Mouse (Mus musculus) hindbrain, embryonic 13.5 days (tissue): ENCODE measurements around the gene Vpreb2. TPM values are rescaled to one million over a fixed set of nuclear protein-coding genes. Genes with fewer than 3 reads are reported as not detected.

Experiments
- ATAC-seq: fragments of 200-750 bp; cut with Nextera tagmentation; 2 replicates; pipeline ENCODE4 v1.8.0; 2017; ENCODE audit warnings: moderate TSS enrichment; ENCODE audit not compliant: low FRiP score
- H3K27ac ChIP-seq: fragments of 300-500 bp; sonication (generic); 2 replicates; pipeline ENCODE4 v1.5.1; 2015; ENCODE audit warnings: inconsistent platforms, mild to moderate bottlenecking, moderate library complexity
- H3K27me3 ChIP-seq: fragments of 300-500 bp; sonication (generic); 2 replicates; pipeline ENCODE4 v1.6.1; 2015; ENCODE audit warnings: mild to moderate bottlenecking, inconsistent platforms
- H3K36me3 ChIP-seq: fragments of 300-500 bp; sonication (generic); 2 replicates; pipeline ENCODE4 v1.6.1; 2015; ENCODE audit warnings: mild to moderate bottlenecking, inconsistent platforms
- H3K4me1 ChIP-seq: fragments of 300-500 bp; sonication (generic); replicated peaks from 2 replicates; pipeline ENCODE4 v1.6.1; 2015; ENCODE audit warnings: inconsistent platforms
- H3K4me2 ChIP-seq: fragments of 300-500 bp; sonication (generic); 2 replicates; pipeline ENCODE4 v1.6.1; 2015; ENCODE audit warnings: inconsistent platforms, mild to moderate bottlenecking, moderate library complexity
- H3K4me3 ChIP-seq: fragments of 300-500 bp; sonication (generic); 2 replicates; pipeline ENCODE4 v1.5.1; 2015; ENCODE audit warnings: mild to moderate bottlenecking, inconsistent platforms
- H3K9ac ChIP-seq: fragments of 300-500 bp; sonication (generic); 2 replicates; pipeline ENCODE4 v1.6.1; 2015; ENCODE audit warnings: mild to moderate bottlenecking, inconsistent platforms
- H3K9me3 ChIP-seq: fragments of 300-500 bp; sonication (generic); 2 replicates; pipeline ENCODE4 v1.6.1; 2016; ENCODE audit warnings: inconsistent platforms
- WGBS: fragments of 180-500 bp; shearing (Covaris S2); methylation state at CpG from one replicate; pipeline ENCODE4 v1.1.7; 2015; 5-methylcytosine and 5-hydroxymethylcytosine counted together
- polyA plus RNA-seq: library from polyadenylated mRNA; unstranded; fragments of >200 nt; fragmentation: Nextera tagmentation; extraction: Ambion mirVana; gene quantifications from 2 replicates; pipeline ENCODE4 v1.2.1, GENCODE M21; 2015

The Vpreb2 gene
- polyA plus RNA-seq: not detected in 2 replicates

- no peak within 1 kb of the TSS for H3K9ac ChIP-seq
- WGBS: 73% methylated on average over 1 of the region's 1 CpGs
- 0 out of 2 replicates have a peak, but pooled peaks cover 4% of the 10 kb centered on the region for H3K27me3 ChIP-seq
- no peaks in the 10 kb centered on the region for H3K36me3 ChIP-seq
- H3K9me3 ChIP-seq: no peaks in the 10 kb centered on the region
- H3K27ac ChIP-seq: no peak within 1 kb of the TSS
- H3K4me3 ChIP-seq: no peak within 1 kb of the TSS
- H3K4me1 ChIP-seq: no peaks in the 10 kb centered on the region
- no peak for ATAC-seq
- H3K4me2 ChIP-seq: no peak within 1 kb of the TSS
These were observed at the start of gene Vpreb2 for GRCm38 (mm10) chr16:17980128-17980527. Gene Vpreb2, plus strand, starts transcription at chr16:17980428.

- Histone ChIP-seq H3K4me2 (no peak overlapping the region), H3K4me3 (no peak overlapping the region), H3K9me3 (no peaks in the 10 kb centered on the region), H3K4me1 (peaks cover 12% of the 10 kb centered on the region), H3K27ac (no peak overlapping the region), H3K27me3 (peaks cover 25% of the 10 kb centered on the region), H3K9ac (no peak overlapping the region), H3K36me3 (no peaks in the 10 kb centered on the region)
- no peak for ATAC-seq
- 74% methylated on average over 5 of the region's 5 CpGs for WGBS
These were observed 48.2 kb upstream of the Vpreb2 start for GRCm38 (mm10) chr16:17931906-17932460.

- Histone ChIP-seq H3K27ac (no peak overlapping the region), H3K9me3 (no peaks in the 10 kb centered on the region), H3K4me1 (peaks cover 2% of the 10 kb centered on the region; the same call in 1 of the 2 replicates), H3K9ac (no peak overlapping the region), H3K4me2 (no peak overlapping the region), H3K36me3 (no peaks in the 10 kb centered on the region), H3K4me3 (no peak overlapping the region), H3K27me3 (peaks cover 38% of the 10 kb centered on the region)
- ATAC-seq: no peak
- WGBS: 77% methylated on average over 9 of the region's 9 CpGs
These were observed 46.4 kb upstream of the Vpreb2 start for GRCm38 (mm10) chr16:17933594-17934444.

- Histone ChIP-seq H3K4me1 (no peaks in the 10 kb centered on the region), H3K9ac (no peak overlapping the region), H3K27ac (no peak overlapping the region), H3K9me3 (no peaks in the 10 kb centered on the region), H3K4me3 (no peak overlapping the region), H3K36me3 (no peaks in the 10 kb centered on the region), H3K4me2 (no peak overlapping the region), H3K27me3 (peaks cover 38% of the 10 kb centered on the region)
- ATAC-seq: no peak
- 81% methylated on average over 3 of the region's 3 CpGs for WGBS
These were observed 45.8 kb upstream of the Vpreb2 start for GRCm38 (mm10) chr16:17934445-17934910.

- Histone ChIP-seq H3K4me3 (no peak overlapping the region), H3K9me3 (no peaks in the 10 kb centered on the region), H3K9ac (no peak overlapping the region), H3K27me3 (peaks cover 38% of the 10 kb centered on the region), H3K4me2 (no peak overlapping the region), H3K27ac (no peak overlapping the region), H3K36me3 (no peaks in the 10 kb centered on the region), H3K4me1 (no peaks in the 10 kb centered on the region)
- 88% methylated on average over 10 of the region's 10 CpGs for WGBS
- ATAC-seq: no peak
These were observed 43.5 kb upstream of the Vpreb2 start for GRCm38 (mm10) chr16:17936776-17937175.

GRCm38 (mm10) chr16:17938187-17938586 lies 42.0 kb upstream of the Vpreb2 start:
- ATAC-seq: no peak
- no peak overlapping the region for H3K4me3 ChIP-seq
- no peaks in the 10 kb centered on the region for H3K36me3 ChIP-seq
- H3K4me1 ChIP-seq: no peaks in the 10 kb centered on the region
- no peak overlapping the region for H3K9ac ChIP-seq
- peaks cover 38% of the 10 kb centered on the region for H3K27me3 ChIP-seq
- H3K9me3 ChIP-seq: no peaks in the 10 kb centered on the region
- WGBS: 84% methylated on average over 7 of the region's 7 CpGs
- H3K27ac ChIP-seq: no peak overlapping the region
- H3K4me2 ChIP-seq: no peak overlapping the region

GRCm38 (mm10) chr16:17938821-17939220 lies 41.4 kb upstream of the Vpreb2 start:
- peak; percentile 80 for ATAC-seq
- no peak overlapping the region for H3K4me3 ChIP-seq
- H3K4me1 ChIP-seq: no peaks in the 10 kb centered on the region
- peaks cover 32% of the 10 kb centered on the region for H3K27me3 ChIP-seq
- H3K9me3 ChIP-seq: no peaks in the 10 kb centered on the region
- H3K9ac ChIP-seq: peak overlapping the region; percentile 1; the same call in 1 of the 2 replicates
- H3K4me2 ChIP-seq: no peak overlapping the region
- no peak overlapping the region for H3K27ac ChIP-seq
- 12% methylated on average over 7 of the region's 7 CpGs for WGBS
- no peaks in the 10 kb centered on the region for H3K36me3 ChIP-seq

- Histone ChIP-seq H3K4me3 (no peak overlapping the region), H3K4me1 (no peaks in the 10 kb centered on the region), H3K4me2 (no peak overlapping the region), H3K36me3 (no peaks in the 10 kb centered on the region), H3K9ac (peak overlapping the region; percentile 1; the same call in 1 of the 2 replicates), H3K9me3 (no peaks in the 10 kb centered on the region), H3K27me3 (peaks cover 27% of the 10 kb centered on the region), H3K27ac (no peak overlapping the region)
- 54% methylated on average over 9 of the region's 9 CpGs for WGBS
- ATAC-seq: peak; percentile 68; the same call in 1 of the 2 replicates
These were observed 40.9 kb upstream of the Vpreb2 start for GRCm38 (mm10) chr16:17939255-17939751.

GRCm38 (mm10) chr16:17943466-17943865 lies 36.8 kb upstream of the Vpreb2 start:
- Histone ChIP-seq H3K27me3 (0 out of 2 replicates have a peak, but pooled peaks cover 7% of the 10 kb centered on the region), H3K4me1 (no peaks in the 10 kb centered on the region), H3K9ac (no peak overlapping the region), H3K4me2 (no peak overlapping the region), H3K9me3 (no peaks in the 10 kb centered on the region), H3K27ac (no peak overlapping the region), H3K4me3 (no peak overlapping the region), H3K36me3 (no peaks in the 10 kb centered on the region)
- ATAC-seq: no peak
- 76% methylated on average over 8 of the region's 8 CpGs for WGBS

GRCm38 (mm10) chr16:17945081-17945831 lies 35.0 kb upstream of the Vpreb2 start:
- H3K36me3 ChIP-seq: no peaks in the 10 kb centered on the region
- no peak overlapping the region for H3K4me3 ChIP-seq
- ATAC-seq: no peak
- H3K4me2 ChIP-seq: no peak overlapping the region
- H3K9me3 ChIP-seq: no peaks in the 10 kb centered on the region
- H3K4me1 ChIP-seq: peaks cover 14% of the 10 kb centered on the region
- H3K9ac ChIP-seq: no peak overlapping the region
- WGBS: 58% methylated on average over 7 of the region's 7 CpGs
- H3K27me3 ChIP-seq: 0 out of 2 replicates have a peak, but pooled peaks cover 7% of the 10 kb centered on the region
- H3K27ac ChIP-seq: no peak overlapping the region

GRCm38 (mm10) chr16:17949421-17949877 lies 30.8 kb upstream of the Vpreb2 start:
- H3K9me3 ChIP-seq: no peaks in the 10 kb centered on the region
- 0 out of 2 replicates have a peak, but pooled peaks cover 7% of the 10 kb centered on the region for H3K27me3 ChIP-seq
- peaks cover 16% of the 10 kb centered on the region for H3K4me1 ChIP-seq
- WGBS: 23% methylated on average over 2 of the region's 2 CpGs
- peak overlapping the region; percentile 64; the same call in 1 of the 2 replicates for H3K27ac ChIP-seq
- H3K4me3 ChIP-seq: no peak overlapping the region
- no peaks in the 10 kb centered on the region for H3K36me3 ChIP-seq
- no peak overlapping the region for H3K4me2 ChIP-seq
- ATAC-seq: peak; percentile 75
- no peak overlapping the region for H3K9ac ChIP-seq
